Mouse (Mus musculus) adrenal gland, adult (tissue): ENCODE measurements around the gene Anapc13.

Experiments used
- DNase-seq, 2 experiments: peaks; one replicate each; pipeline ENCODE4 v3.0.0; 2022 to 2023; ENCODE audit warnings: low spot score in 1 of 2; ENCODE audit not compliant: inconsistent age in 2 of 2

The Anapc13 gene

GRCm38 (mm10) chr9:102629052-102629451, 3.0 kb downstream of the Anapc13 start:
- DNase-seq, result no peak

DNA sequence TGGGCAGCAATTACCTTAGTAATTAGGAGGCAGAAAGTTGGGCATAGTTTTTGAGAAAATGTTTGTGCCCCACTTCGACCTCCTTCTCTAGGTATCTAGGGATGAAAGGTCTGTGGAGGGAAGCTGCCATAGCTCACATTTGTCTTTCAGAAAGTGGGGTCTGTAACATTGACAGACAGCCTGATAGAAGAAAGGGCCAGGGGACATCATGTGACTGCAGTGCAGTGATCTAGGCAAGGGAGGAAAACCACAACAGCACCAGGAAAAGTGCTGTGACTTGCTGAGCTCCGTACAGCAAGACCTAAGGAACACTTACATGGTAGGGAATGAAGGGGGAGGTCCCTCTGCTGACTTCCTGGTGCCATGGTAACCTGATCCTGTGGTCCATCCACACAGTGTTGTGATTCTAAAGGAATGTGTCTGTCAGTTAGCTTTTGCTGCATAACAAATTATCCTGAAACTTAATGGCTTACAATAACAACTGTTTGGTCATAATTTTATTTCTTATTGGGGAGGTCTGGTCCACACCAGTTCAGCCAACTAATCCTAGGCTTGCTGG, 5.6 kb downstream of the Anapc13 start:
- no peak for DNase-seq

GRCm38 (mm10) chr9:102632173-102632572, 6.1 kb downstream of the Anapc13 start:
- no peak for DNase-seq

DNA sequence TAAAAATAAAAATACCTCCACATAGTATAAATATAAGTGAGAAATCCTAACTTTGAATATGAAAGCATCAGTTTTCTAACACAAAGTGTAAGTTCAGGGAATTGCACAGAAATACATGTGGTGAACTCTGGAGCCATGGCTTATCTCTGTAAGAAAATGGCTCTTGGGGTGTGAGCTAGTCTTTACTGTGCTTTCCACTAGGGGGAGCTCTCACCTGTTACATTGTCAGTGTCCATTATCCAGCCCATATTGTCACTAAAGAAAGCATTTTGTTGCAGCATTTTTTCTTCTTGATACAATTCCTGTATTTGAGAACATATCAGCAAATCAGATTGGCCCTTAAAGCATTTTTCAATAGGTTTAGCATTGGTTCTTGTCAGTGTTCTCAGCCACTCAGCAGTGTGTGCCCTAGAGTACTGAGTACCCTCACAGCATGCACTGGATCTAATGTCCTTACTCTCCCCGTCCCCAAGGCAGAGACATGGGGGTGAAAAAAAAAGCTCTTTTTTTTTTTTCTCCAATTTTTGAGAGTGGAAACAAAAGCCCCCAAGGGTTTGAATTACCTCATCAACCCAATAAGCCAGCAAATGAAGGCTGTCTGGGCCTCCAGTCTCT, 6.9 kb downstream of the Anapc13 start:
- peak in 1 of 2 experiments; percentile 88 for DNase-seq

GRCm38 (mm10) chr9:102634453-102634852, 8.4 kb downstream of the Anapc13 start:
- DNase-seq, result no peak

- peak; percentile 74 to 90 for DNase-seq
These were observed 10.5 kb downstream of the Anapc13 start for GRCm38 (mm10) chr9:102636553-102636952.

- DNase-seq, result no peak
These were observed 11.0 kb downstream of the Anapc13 start for GRCm38 (mm10) chr9:102637115-102637514.

DNA sequence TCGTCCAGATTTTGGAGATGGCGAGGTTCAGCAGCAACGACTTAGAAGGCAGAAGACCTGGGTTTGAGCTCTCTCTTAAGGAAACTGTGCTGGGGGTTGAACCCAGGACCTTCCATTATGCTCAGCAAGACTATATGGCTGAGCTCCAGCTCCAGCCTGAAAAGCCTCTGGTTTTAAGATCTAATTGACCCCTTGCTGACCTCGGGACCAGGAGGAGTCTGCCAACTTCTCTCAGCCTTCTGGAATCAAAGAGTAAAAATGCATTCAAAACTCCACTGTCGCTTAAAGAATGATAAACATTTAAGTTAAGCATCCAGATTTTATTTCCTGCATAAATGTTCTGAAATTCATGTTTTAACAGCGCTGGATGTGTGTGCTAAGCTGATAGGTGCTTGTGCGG, 12.9 kb downstream of the Anapc13 start:
- no peak for DNase-seq

DNA sequence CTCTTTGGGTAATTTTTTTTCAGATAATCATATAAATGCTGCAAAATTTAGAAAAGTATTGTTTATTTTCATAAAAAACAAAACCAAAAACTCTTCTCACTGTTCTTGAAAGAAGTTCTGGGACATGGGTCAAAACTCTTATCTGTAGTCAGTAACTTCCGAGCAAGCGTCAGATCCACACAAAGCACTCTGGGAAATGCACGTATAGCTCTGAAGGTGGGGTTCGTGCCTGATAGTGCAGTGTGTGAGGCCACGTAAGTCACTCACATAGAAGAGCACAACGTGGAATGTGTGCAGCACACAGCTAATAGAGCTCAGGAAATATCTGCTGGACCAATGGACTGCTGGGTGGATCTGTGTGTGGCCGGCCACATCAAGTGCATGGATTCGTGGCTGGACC, 13.4 kb downstream of the Anapc13 start:
- no peak for DNase-seq

GRCm38 (mm10) chr9:102641531-102641930, 15.4 kb downstream of the Anapc13 start:
- DNase-seq, result no peak

- no peak for DNase-seq
These were observed 17.0 kb downstream of the Anapc13 start for GRCm38 (mm10) chr9:102643071-102643485.

DNA sequence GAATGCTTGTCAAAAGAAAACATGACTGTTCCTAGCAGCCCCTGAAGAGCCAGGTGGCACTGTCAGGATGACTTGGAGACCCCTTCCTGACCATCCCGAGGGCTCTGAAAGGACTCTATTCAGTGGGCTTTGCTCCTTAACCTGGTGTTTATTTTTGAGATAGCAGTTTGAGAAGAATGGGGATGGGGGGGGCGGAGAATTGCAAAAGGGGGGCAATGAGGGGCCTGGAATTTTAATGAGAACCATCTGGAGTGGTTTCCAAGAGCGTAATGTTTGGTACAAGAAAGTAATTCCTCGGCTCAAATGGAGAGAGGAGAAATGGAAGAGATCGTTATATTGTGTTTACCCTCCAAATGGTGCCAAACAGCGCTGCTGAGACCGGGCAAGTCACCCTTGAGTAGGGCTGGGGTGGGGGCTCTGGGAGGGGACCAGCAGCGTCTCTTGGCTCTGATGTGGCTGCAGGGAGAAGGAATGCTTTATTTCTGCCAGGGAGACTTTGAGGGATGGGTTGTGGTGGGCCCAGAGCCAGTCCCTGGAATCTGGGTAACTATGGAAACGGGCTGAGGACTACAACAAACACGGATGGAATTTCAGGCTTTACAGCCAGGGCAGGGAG, 17.5 kb downstream of the Anapc13 start:
- peak; percentile 54 to 83 for DNase-seq

DNA sequence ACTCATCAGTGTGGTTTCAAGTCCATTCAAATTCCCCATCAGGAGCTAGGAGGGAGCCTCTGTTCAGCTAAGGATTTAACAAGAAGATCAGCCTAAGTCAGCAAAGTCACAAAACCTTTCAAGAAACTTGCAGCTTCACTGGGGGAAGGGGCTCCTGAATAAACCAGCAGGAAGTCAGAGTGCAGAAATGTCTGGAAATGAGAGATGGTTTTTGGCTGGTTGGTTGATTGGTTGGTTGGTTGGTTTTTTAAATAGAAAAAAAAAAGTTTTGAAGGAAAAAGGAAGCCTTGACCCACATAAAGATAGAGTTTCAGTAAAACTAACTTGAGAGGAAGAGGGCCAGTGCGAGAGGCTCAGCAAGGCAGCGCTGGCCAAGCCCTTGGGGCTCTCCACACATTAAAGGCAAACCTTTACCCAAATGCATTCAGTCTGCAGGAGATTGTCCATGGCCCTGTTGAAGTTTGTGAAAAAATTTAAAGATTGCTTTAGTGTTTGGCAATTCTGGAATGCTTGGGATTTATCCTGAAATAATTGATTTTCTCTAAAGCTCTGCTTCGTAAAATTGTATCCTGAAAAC, 19.1 kb downstream of the Anapc13 start:
- peak in 1 of 2 experiments; percentile 53 for DNase-seq

DNA sequence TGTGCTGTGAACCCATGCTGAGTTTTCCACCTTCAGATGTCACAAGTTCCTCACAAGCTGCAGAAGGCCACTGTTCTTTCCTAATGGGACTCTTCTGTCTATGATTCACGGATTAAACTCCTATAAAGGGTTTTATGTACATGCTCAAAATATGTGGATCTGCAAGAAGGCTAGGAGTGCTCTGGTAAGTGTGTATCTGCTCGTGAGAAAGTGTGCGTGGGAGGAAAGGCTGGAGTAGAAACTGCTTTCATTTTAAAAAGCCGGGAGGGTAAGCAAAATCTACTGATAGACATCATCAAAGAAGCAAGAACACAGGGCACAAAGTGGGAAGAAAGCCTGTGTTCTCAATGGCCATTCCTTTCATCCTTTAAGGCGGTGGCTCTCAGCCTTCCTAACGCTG, 20.9 kb downstream of the Anapc13 start:
- no peak for DNase-seq

- peak in 1 of 2 experiments; percentile 48 for DNase-seq
These were observed 23.9 kb downstream of the Anapc13 start for GRCm38 (mm10) chr9:102649917-102650527.

GRCm38 (mm10) chr9:102650637-102651036, 24.5 kb downstream of the Anapc13 start:
- DNase-seq, result no peak

DNA sequence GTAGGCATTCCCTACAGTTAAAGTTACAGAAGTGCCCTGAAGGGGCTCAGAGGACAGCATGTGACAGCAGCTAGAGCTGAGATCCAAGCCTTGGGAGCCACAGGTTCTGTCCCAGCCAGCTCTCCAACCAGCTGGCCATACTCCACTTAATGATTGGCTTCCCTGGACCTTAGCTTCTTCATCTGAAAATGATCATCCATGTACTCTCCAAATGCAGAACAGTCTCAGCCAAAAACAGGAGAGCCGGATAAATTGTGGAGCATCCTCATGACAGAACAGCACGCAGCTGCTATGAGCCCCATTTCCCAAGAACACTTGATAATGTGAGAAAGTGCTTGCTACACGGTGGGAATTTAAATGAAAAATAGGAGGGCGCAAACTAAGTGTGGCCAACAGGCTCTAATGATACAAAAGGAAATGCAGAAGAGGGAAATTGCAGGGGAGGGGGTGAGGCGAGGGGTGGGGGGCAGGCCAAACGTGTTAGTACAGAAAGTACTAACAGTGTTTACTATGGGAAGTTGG, 25.2 kb downstream of the Anapc13 start:
- DNase-seq, result no peak

DNA sequence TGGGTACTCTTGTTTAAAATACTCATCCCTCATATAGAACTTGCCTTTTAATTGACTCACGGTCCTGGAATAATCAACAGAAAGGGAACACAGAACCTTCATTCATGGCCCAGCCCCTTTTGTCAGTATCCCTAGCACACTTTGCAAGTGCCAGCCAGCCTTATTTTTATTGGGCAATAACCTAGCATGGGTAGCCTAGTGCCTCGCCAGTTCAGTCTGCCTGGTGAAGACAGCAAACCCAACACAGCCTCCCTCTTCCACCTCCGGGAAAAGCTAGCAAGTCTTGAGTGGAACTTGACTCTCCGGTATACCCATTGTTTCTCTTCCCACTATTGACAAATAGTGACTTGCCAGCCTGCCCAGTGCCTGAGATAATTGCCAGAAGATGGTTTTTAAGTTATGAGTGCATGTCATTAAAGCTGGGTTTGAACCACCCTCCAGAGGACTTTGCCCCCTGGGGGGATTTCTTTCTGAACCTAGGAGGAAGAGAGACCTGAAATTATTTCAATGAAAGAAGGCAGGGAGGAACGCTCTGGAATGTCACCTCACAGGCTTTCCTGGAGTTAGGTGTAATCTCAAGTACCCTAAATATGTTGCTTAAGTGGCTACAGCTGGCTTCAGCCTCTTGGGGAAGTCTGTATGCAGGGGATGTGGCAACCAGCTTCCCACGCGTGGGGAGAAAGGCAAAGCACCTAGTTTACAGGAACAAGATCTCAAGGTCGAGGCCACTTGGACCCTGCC, 30.4 kb downstream of the Anapc13 start:
- DNase-seq, result no peak

GRCm38 (mm10) chr9:102668115-102668514, 42.0 kb downstream of the Anapc13 start:
- no peak for DNase-seq

- no peak for DNase-seq
These were observed 42.8 kb downstream of the Anapc13 start for GRCm38 (mm10) chr9:102668906-102669305.

DNA sequence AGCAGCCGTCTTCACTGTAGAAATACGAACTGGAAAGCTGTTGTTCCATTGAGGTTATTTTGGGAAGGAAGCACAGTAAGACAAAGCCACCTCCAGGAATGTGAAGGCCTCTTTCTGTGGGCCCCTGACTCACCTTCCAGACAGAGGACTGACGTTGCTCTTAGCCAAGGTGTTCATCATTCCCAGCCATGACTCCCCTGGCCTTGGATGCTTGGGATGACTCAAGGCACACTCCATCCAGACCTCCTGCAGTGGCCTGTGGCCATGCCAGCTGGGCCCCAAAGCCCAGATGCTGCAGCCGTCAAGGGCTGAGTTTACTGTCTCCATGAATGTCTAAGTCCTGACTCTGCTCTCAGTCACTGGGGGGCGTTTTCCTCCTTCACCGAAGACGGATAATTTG, 47.3 kb downstream of the Anapc13 start:
- peak; percentile 79 to 86 for DNase-seq
